Mouse (Mus musculus): ENCODE results near the gene Nfam1.

DNA sequence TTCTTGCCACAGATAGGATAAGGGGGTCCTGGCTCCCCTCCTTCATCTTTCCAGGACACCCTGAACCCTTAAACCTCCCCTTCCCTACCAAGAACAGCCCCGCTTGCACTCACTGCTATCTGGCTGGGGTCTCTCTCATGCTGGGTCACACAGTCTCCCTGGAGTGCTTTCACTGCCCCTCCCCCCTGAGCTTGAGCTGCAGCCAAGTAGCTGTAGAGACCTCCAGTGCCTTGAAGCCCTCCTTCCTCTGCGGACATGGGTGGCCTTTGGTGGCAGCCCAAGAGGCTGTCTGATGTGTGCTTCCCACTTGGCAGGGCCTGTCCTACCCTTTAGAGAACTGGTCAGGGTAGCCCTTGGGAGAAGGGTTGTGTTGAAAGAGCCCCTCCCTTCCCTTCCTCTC is 7.0 kb upstream of the Nfam1 start:
- TF ChIP-seq POLR2A (IDR thresholded peaks at IDR 0.05; ENCODE audit: borderline replicate concordance, low read depth, low read length) (no peak), CTCF (IDR thresholded peaks at IDR 0.05; ENCODE audit: low read depth, low read length) (no peak)

Data from bone marrow macrophage, adult 2 months (primary cell).